Mouse (Mus musculus): ENCODE measurements around the gene Sim1.

The Sim1 gene

GRCm38 (mm10) chr10:50901601-50902475 lies 7.3 kb downstream of the Sim1 start:
- no peak for DNase-seq (ENCODE audit: low read depth, low spot score)

DNA sequence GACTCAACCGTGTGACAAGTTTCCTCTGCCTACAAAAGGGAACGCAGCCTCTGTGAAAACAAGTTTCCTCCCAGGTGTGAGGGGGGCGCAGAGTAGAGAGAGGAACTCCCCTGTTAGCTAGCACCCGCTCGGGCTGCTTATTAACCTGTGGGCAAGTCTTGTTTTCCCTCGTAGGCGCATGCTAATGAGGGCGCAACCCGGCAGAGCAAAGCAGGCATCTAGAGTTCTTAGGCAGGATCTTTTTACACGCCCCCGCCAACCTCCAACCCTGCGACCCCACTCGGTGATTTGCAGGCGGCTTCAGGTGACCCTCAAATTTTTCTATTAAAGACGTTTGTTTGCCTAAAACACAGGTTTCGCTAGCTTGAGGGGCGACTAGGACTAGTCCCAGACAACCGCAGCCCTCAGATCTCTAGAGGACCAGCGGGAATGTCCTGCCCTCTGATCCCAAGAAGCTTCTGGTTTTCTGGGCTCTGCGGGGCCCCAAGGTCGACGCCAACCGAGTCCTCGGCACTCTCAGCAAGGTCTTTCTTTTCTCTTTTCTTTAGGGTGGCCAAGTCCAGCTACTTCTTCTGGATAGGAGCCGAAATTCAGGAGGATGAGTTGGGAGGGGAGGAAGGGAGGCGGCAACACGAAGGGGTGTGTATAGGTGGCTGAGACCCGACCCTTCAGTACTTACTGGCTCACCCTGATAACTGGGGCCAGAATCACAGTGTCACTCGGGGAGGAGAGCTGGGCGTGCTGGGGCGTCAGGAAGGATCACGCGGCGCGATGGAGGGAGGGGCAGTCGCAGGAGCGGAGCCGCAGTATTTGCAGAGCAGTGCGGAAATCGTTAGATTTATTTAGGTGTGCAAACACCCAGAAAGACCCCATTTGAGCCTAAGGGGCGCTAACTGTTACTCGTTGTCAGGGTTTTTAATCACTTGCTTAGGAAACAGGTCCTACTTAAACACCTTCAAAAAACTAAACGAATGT lies 8.5 kb downstream of the Sim1 start:
- DNase-seq (ENCODE audit: low read depth, low spot score), result no peak

DNA sequence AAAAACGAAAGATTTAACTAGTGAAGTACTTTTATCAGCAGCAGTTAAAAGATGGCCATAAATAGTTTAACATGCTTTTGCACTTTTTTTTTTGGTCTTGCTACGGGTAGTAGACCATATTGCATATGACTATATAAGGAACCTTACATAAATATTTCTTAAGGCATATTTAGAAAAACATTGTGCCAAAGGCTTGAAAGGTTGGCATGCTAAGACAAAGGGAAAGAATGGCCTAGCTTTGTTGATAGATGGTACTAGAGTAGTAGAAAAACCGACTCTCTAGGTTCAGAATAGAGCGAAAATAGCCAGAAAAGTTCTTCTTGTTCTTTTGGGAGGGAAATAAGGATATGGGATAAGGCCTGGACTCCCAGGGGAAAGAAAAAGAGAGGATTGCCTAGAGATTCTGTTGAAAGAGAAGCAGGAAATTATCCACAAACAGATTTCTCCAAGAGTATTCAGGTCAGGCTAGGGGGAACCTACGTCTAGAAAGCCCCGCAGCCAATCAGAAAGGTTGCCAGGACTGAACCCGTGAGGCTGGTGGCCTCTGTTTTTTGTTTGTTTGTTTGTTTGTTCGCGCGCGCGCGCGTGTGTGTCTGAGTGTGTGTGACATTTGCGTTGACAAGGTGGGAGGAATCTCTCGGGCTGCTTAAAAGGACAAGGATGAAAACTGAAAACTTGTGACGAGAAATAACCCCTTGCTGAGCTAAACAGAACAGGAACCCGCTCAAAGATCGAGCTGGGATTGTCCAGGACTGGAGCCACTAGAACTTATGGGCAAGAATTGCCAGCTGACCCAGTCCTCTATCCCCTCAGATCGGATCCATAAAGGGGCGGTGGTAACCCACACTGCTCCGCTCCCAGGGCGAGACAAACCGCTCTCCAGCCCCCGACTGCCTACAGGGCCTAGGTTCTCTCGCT lies 9.6 kb downstream of the Sim1 start:
- no peak for DNase-seq (ENCODE audit: low read depth, low spot score)

- DNase-seq (ENCODE audit: low read depth, low spot score), result no peak
Observed at GRCm38 (mm10) chr10:50904764-50905701, 10.5 kb downstream of the Sim1 start.

GRCm38 (mm10) chr10:50910400-50910799 lies 15.8 kb downstream of the Sim1 start:
- no peak for DNase-seq (ENCODE audit: low read depth, low spot score)

DNA sequence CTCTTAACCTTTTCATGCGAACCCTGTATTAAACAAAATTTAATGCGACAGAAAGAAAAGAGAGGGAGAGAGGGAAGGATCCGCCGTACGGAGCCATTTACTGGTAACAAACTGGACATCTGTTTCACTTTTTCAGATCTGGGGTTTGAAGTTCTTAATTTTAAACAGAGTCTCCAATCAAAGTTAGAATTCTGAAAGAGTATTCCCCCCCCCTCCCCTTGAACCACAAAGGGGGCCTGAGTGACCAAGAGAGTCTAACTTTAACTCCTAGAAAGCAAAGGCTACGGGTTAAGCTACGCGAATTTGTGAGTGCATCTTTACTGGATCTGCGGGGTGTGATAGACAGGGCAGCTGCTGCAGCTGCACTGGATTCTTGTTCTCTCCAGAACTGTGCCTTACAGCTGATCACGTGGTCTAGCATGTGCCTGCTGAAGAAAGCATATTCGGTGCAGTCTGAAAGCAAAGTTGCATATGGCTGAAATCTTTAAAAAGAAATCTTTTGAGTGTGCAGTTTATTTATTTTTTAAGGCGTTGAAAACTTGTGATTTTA lies 16.4 kb downstream of the Sim1 start:
- no peak for DNase-seq (ENCODE audit: low read depth, low spot score)

DNA sequence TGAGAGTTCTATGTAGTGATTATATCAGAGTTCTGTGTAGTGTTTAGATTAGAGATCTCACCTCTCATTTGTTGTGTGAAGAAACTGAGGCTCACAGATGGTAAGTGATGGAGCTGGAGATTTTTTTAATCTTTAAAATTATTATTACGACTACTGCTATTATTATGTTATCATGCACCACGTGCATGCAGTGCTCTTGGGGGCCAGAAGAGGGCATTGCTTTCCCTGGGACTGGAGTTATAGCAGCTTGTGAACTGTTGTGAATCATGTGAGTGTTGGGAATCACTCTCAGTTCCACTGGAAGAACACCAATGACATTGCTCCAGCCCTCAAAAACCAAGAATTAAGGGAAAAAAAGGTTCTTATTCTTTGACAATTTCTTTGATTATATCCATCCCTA lies 21.1 kb downstream of the Sim1 start:
- DNase-seq (ENCODE audit: low read depth, low spot score), result no peak

GRCm38 (mm10) chr10:50929281-50929680 lies 34.7 kb downstream of the Sim1 start:
- no peak for DNase-seq (ENCODE audit: low read depth, low spot score)

DNA sequence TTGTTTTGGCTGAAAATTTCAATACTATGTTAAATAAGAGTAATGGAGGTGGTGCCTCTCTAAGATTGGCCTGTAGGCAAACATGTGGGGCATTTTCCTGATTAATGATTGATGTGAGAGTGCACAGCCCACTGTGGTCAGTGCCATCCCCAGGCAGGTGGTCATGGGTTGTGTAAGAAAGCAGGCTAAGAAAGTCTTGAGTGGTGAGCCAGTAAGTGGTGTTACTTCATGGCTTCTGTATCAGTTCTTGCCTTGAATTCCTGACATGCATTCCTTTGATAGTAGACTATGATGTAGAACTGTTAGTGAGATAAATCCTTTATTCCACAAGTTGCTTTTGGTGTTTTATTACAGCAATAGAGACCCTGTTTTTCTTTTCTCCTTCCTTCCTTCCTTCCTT lies 41.1 kb downstream of the Sim1 start:
- no peak for DNase-seq (ENCODE audit: low read depth, low spot score)

DNA sequence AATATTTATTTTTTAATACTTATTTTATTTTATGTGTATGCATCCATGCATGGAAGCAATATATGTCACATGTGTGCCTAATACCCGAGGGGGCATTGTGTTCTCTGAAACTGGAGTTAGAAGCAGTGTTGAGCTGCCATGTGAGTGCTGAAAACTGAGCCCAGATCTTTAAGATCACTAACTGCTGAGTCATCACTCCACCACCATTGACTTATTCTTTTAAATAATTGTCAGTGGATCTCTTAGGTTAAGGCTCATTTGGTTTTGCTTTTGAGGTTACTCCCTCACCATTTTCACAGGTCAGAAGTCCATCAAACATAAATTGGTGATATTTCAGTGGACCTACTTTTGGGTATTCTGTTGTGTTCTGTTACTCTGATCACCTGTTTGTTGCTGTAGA lies 79.1 kb downstream of the Sim1 start:
- no peak for DNase-seq (ENCODE audit: low read depth, low spot score)

- DNase-seq (ENCODE audit: low read depth, low spot score), result no peak
Observed at GRCm38 (mm10) chr10:50981849-50982248, 87.3 kb downstream of the Sim1 start.

DNA sequence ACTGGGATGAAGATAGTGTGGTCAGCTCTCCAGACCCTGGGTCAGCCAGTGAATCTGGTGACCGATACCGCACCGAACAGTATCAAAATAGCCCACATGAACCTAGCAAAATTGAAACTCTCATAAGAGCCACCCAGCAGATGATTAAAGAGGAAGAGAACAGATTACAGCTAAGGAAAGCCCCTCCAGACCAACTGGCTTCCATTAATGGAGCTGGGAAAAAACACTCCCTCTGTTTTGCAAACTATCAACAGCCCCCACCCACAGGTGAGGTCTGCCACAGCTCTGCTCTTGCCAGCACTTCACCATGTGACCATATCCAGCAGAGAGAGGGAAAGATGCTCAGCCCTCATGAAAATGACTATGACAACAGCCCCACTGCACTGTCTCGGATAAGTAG lies 89.1 kb downstream of the Sim1 start:
- no peak for DNase-seq (ENCODE audit: low read depth, low spot score)

- DNase-seq (ENCODE audit: low read depth, low spot score), result no peak
Observed at GRCm38 (mm10) chr10:51007798-51008197, 113.2 kb downstream of the Sim1 start.

GRCm38 (mm10) chr10:51011391-51012150 lies 117.0 kb downstream of the Sim1 start:
- DNase-seq (ENCODE audit: low read depth, low spot score), result no peak

GRCm38 (mm10) chr10:51014901-51015300 lies 120.3 kb downstream of the Sim1 start:
- no peak for DNase-seq (ENCODE audit: low read depth, low spot score)

- DNase-seq (ENCODE audit: low read depth, low spot score), result no peak
Observed at GRCm38 (mm10) chr10:51015362-51015761, 120.8 kb downstream of the Sim1 start.

DNA sequence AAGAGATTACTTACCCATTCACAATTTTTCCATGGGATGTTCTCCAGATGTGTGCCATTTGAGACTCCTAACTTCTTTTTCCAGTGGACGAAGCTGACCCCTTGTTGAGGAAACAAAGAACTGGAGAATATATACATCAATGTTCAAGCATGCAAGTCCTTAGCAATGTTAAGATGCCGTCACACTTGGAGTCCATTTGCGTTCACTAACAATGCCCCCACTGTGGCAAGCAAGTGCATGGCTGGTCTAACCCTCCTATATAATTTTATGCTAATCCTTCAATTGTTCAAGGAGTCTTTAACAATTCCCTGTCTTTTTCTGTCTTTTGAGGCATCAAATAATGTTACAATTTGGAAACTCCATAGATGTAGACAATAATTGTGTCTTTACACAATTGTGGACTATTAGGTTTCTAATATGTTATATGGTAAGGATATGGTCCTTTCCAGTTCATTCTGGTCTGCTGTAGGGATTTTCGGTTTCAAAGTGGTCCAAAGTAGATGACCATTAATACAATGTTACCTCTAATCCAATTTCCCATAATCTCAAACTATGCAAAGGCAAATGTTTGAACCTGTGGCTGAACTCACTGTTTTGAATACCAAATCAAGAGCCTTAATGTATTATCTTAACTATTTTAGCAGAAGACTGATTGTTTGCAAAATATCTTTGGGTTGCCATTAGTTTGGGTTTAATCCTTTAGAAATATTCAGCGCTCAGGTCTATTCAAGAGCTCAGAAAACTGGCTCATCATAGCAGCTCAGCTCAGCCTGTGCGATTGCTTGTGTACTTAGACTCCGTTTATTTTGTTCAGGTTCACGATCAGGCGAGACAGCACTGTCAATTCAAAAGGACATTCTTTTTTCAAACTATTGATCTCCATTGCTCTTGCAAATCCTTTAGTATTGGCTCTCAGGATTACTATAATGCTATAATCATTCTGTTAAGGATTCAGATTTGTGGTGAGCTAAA lies 129.0 kb downstream of the Sim1 start:
- no peak for DNase-seq (ENCODE audit: low read depth, low spot score)

Data from c-Kit-negative CD71-positive TER-119-positive erythroid progenitor cells, embryonic 14.5 days (primary cell).